ENCODE assay signal across 23 mouse cellular contexts in the genomic region with DNA sequence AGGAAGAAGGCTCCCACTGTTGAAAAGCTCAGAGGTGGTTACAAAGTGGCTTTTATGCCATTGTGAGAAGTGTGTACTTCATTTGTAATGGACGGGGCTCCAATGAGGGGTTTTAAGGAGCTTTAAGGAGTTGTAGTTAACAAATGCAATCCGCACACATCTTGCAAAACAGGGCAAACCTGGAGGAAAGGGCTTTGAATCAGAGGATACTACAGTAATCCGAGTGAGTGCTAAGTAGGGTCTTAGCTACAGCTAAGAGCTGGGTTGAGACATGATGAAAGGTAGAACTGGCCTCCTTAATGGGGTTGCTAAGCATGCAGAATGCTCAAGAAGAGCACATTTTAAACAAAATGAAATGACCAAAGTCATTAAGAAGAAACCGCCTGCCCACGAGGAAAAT. TPM values are rescaled to one million over a fixed set of nuclear protein-coding genes. Genes with fewer than 3 reads are reported as not detected.
"Had no signal": no experiment of that assay in that cellular context is flagged by ENCODE, and none has a peak within 500 bp of the region (broad histone marks: within the 10 kb centered on the region; RNA-seq: fewer than 3 reads in every experiment).

No protein-coding gene starts in this region.

- DNase-seq: retina, postnatal 1 day; right cerebral cortex, adult 18-20 months; right cerebral cortex, postnatal 14 days; right cerebral cortex, postnatal 25 days; right cerebral cortex, postnatal 4 days; spleen, adult 18-20 months; thymus, adult 18-20 months; thymus, adult 2 months; thymus, postnatal 14 days; thymus, postnatal 25 days; thymus, postnatal 36 days; thymus, postnatal 4 days had no signal

- H3K27me3 ChIP-seq: neural tube, embryonic 13.5 days; neural tube, embryonic 15.5 days; stomach, embryonic 15.5 days had no signal

- H3K9me3 ChIP-seq: neural tube, embryonic 13.5 days; neural tube, embryonic 15.5 days; stomach, embryonic 15.5 days had no signal

- H3K4me2 ChIP-seq: neural tube, embryonic 13.5 days; neural tube, embryonic 15.5 days; stomach, embryonic 15.5 days had no signal

- H3K36me3 ChIP-seq: neural tube, embryonic 13.5 days; neural tube, embryonic 15.5 days; stomach, embryonic 15.5 days had no signal

- H3K27ac ChIP-seq: neural tube, embryonic 13.5 days; neural tube, embryonic 15.5 days; stomach, embryonic 15.5 days; stomach, postnatal 0 days had no signal

- H3K4me3 ChIP-seq: neural tube, embryonic 13.5 days; neural tube, embryonic 15.5 days; stomach, embryonic 15.5 days had no signal

- H3K4me1 ChIP-seq: neural tube, embryonic 13.5 days; neural tube, embryonic 15.5 days; stomach, embryonic 15.5 days had no signal

- H3K9ac ChIP-seq: neural tube, embryonic 13.5 days; neural tube, embryonic 15.5 days; stomach, embryonic 15.5 days had no signal

RNA-seq across cellular contexts. Expression of a gene that starts 20.9 kb away (rescaled TPM):
- polyA plus RNA-seq: neural tube, embryonic 13.5 days; neural tube, embryonic 14.5 days; neural tube, embryonic 15.5 days; small intestine, adult 2 months; spleen, adult 2 months; stomach, embryonic 14.5 days; stomach, embryonic 15.5 days; stomach, embryonic 16.5 days; stomach, postnatal 0 days; testis, adult 2 months; urinary bladder, adult 2 months had no signal
